Mouse (Mus musculus) liver, adult 2 months (tissue): Measurements from ENCODE around the gene Mtap. TPM values are rescaled to one million over a fixed set of nuclear protein-coding genes. Genes with fewer than 3 reads are reported as not detected.

Experiments
- DNase-seq: peaks from one replicate; pipeline ENCODE4 v3.0.0-alpha.2; 2011; ENCODE audit warnings: low read depth, low spot score; ENCODE audit errors: extremely low read depth
- H3K27ac ChIP-seq: fragments of 200-500 bp; replicated peaks from 2 replicates; pipeline ENCODE4 v1.5.1; 2012; ENCODE audit warnings: low read depth, mild to moderate bottlenecking, control low read depth, inconsistent platforms, low read length; ENCODE audit not compliant: insufficient read depth
- H3K27me3 ChIP-seq: fragments of 200-500 bp; 2 replicates; pipeline ENCODE4 v1.6.1; 2012; ENCODE audit warnings: mild to moderate bottlenecking, moderate library complexity, low read length, inconsistent platforms; ENCODE audit not compliant: control insufficient read depth, insufficient read depth
- H3K36me3 ChIP-seq: fragments of 200-500 bp; 2 replicates; pipeline ENCODE4 v1.6.1; 2012; ENCODE audit warnings: low read length, inconsistent platforms; ENCODE audit not compliant: control insufficient read depth, insufficient read depth
- H3K4me1 ChIP-seq: fragments of 200-500 bp; 2 replicates; pipeline ENCODE4 v1.6.1; 2011; ENCODE audit warnings: low read length; ENCODE audit not compliant: control insufficient read depth, insufficient read depth
- H3K4me3 ChIP-seq: fragments of 200-500 bp; 2 replicates; pipeline ENCODE4 v1.5.1; 2011; ENCODE audit warnings: low read depth, mild to moderate bottlenecking, control low read depth, low read length, moderate library complexity; ENCODE audit not compliant: insufficient read depth
- H3K79me2 ChIP-seq: fragments of 200-500 bp; 2 replicates; pipeline ENCODE4 v1.6.1; 2012; ENCODE audit warnings: inconsistent platforms, mild to moderate bottlenecking, low read length, moderate library complexity; ENCODE audit not compliant: control insufficient read depth, insufficient read depth
- H3K9ac ChIP-seq: fragments of 200-500 bp; 2 replicates; pipeline ENCODE4 v1.6.1; 2012; ENCODE audit warnings: low read depth, mild to moderate bottlenecking, control low read depth, inconsistent platforms, low read length
- CTCF ChIP-seq: fragments of 200-500 bp; IDR thresholded peaks from 2 replicates; pipeline ENCODE4 v1.5.1; 2011; ENCODE audit warnings: low read depth, low read length, control low read depth
- POLR2A ChIP-seq: fragments of 200-500 bp; IDR thresholded peaks from 2 replicates; pipeline ENCODE4 v1.6.1; 2011; ENCODE audit warnings: low read length, control low read depth; ENCODE audit not compliant: insufficient read depth; ENCODE audit errors: extremely low read depth
- WGBS: fragments of 180-500 bp; shearing (Covaris S2); methylation state at CpG from one replicate; pipeline ENCODE4 v1.1.7; 2018; 5-methylcytosine and 5-hydroxymethylcytosine counted together
- polyA plus RNA-seq: library from polyadenylated mRNA; depleted of rRNA; stranded (reverse); fragments of >200 nt; gene quantifications from 2 replicates; pipeline ENCODE4 v1.2.3, GENCODE M21; 2012
- total RNA-seq: library from RNA; depleted of rRNA; stranded (reverse); fragments of >200 nt; gene quantifications from 2 replicates; pipeline ENCODE4 v1.2.3, GENCODE M21; 2014

The Mtap gene
- total and polyA plus RNA-seq, 2 experiments, result 3.9 to 9.1 TPM

DNA sequence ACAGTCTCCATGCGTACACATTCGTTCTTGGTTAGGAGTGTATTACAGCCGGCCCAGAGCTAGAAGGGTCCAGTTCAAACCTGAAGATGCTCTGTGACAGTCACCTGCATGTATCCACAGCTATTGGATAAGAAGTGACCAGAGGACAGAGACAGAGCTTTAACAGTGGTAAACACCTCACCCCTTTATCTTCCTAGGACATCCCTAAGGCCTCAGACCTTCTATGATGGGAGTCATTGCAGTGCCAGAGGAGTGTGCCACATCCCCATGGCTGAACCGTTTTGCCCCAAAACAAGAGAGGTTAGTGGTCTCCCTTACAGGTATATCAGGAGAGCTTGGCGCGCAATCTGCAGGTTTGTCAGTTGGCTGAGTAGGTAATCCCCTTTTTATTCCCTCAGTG, 34.0 kb downstream of the Mtap start:
- H3K4me3 ChIP-seq, result no peak overlapping the region
- H3K36me3 ChIP-seq, result peaks cover 44% of the 10 kb centered on the region
- WGBS, result 95% methylated on average over 6 of the region's 6 CpGs
- H3K27me3 ChIP-seq, result no peaks in the 10 kb centered on the region
- no peak for DNase-seq
- no peak overlapping the region for H3K27ac ChIP-seq
- TF ChIP-seq CTCF (no peak), POLR2A (no peak)
- H3K4me1 ChIP-seq, result no peaks in the 10 kb centered on the region
- no peaks in the 10 kb centered on the region for H3K79me2 ChIP-seq
- no peak overlapping the region for H3K9ac ChIP-seq

DNA sequence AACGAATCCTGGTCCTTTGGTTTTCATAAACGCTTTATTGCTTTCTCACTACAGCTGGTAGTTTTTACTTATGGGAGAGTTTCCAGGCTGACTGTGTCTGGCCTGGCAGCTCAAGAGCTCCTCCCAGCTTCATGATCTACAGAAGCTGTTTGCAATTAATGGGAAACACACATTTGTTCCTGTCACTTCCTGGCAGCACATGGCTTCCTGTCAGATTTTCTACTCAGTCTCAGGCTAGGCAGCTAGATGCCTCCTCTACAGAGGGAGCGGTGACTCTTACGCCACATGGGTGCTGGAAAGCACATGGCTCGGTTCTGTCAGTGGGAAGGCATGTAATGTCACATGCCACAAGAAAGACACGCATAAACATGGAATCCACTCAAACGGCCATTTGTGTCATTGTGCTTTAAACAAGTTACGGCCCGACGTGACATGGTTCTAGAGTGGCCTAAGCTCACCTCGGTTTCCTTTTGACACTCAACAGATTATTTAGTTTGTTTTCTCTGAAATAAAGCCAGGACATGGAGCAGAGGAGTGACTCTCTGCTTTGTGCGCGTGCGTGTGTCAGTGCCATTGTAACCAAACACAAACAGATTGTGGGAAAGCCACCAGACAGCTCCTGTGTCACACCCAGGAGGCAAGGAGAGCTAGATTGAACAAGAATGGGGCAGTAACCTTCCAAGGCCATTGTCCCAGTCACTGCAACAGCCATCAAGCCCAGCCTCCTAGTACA, 36.1 kb downstream of the Mtap start:
- no peaks in the 10 kb centered on the region for H3K27me3 ChIP-seq
- 96% methylated on average over 14 of the region's 14 CpGs for WGBS

DNA sequence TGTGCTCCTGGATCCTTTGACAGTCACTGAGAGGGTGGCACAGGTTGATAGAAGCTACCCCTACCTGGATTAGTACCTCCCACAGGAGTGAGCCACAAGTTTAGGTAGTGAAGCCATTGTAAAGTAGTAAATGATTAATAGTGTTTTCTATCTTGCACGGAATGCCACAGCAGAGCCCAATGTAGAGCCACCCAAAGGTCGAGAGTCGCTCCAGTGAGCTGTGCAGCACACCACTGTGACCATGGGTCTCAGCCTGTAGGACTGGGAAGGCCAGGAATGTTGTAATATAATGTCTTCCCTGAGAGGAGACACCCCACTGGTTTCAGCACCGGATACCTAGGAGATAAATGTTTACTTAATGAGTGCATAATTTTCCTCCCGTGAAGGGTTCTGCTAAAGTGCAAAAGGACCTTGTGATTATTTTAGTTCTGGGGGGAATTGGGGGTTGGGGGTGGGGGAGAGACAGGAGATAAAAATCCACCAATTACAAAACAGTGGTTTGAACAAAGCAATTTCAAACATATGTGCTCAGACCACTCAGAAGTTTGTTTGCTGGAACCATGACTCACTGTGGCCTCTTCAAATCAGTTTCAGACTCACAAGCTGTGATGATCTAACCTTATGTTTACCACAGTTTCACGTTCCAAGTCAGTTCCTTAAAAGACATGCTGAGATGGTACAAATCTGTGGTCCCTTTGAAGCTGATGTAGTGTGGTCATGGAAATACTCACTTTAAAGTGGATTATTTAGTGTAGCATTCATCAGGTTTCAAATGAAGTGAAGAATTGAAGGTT, 40.8 kb downstream of the Mtap start:
- no peak for TF ChIP-seq CTCF
- no peak for TF ChIP-seq POLR2A
- Histone ChIP-seq H3K4me1 (no peaks in the 10 kb centered on the region), H3K4me3 (no peak overlapping the region), H3K79me2 (no peaks in the 10 kb centered on the region), H3K27ac (no peak overlapping the region), H3K36me3 (peaks cover 56% of the 10 kb centered on the region), H3K9ac (no peak overlapping the region), H3K27me3 (no peaks in the 10 kb centered on the region)
- no peak for DNase-seq
- 69% methylated on average over 6 of the region's 6 CpGs for WGBS

More for the DNA sequence above, 36.1 kb downstream of the Mtap start:
- Histone ChIP-seq H3K9ac (no peak overlapping the region), H3K36me3 (peaks cover 52% of the 10 kb centered on the region), H3K27ac (no peak overlapping the region), H3K4me1 (no peaks in the 10 kb centered on the region), H3K4me3 (no peak overlapping the region), H3K79me2 (no peaks in the 10 kb centered on the region)
- TF ChIP-seq POLR2A (no peak), CTCF (no peak)
- no peak for DNase-seq

DNA sequence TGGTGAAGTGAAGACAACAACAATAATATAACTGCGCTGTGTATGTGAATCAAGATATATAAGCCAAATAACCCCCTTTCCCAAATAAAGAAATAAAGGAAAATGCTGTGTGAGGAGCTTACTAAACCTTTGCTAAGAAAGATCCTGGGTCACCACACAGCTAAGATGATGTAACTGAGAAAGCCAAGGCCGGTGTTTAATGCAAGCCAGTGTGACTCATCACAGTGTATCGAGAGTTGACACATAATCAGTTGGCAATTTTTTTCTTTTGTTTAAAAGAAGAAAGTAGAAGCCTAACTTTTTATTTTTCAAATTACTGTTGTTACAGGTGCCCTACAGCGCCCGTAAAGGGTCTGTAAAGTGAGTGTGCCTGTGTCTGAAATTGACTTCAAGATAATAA, 43.2 kb downstream of the Mtap start:
- DNase-seq, result no peak
- H3K27me3 ChIP-seq, result no peaks in the 10 kb centered on the region
- no peaks in the 10 kb centered on the region for H3K4me1 ChIP-seq
- no peak for TF ChIP-seq POLR2A
- TF ChIP-seq CTCF, result no peak
- no peak overlapping the region for H3K9ac ChIP-seq
- no peak overlapping the region for H3K27ac ChIP-seq
- H3K36me3 ChIP-seq, result peaks cover 44% of the 10 kb centered on the region
- H3K4me3 ChIP-seq, result no peak overlapping the region
- H3K79me2 ChIP-seq, result no peaks in the 10 kb centered on the region
- 94% methylated on average over 5 of the region's 5 CpGs for WGBS

DNA sequence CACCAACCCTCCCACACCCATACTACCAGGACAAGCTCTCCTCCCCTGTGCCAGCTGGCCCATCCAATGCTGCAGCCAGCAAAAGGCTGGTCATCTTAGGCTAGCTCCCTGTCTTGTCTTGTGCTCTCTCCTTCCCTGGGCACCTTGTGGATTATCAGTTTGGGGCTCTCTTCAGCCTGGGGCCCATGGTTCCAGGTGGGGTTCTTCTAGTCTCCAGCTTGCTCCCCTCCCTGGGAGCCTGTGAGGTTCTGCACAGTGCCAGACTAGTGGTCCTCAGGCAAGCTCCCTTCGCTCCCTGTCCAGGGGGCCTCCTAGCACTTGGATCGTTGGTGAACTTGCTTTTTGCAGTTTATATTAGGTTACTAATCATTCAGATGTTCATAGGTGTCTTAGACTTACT, 44.7 kb downstream of the Mtap start:
- peaks cover 32% of the 10 kb centered on the region for H3K36me3 ChIP-seq
- WGBS, result 92% methylated on average over 2 of the region's 2 CpGs
- no peak for TF ChIP-seq POLR2A

DNA sequence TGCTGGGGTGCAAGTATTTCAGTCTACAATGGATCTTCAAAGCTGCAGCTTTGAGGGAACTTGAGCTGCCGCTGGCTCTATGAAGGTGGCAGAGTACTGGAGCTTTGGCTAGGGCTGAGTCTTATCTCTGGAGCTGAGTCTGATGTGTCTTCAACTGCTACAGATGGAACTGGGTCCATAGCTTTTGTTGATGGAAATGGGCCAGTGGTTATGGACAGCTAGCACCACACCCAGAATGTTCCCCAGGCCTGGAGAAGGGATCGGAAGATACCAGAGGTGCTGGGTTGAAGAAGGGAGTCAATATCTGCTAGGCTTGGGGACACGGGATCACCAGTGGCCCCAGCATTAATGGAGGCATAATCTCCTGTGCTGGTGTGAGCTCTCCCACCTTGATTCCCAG, 45.6 kb downstream of the Mtap start:
- 100% methylated on average over 3 of the region's 3 CpGs for WGBS
- H3K4me3 ChIP-seq, result no peak overlapping the region
- H3K79me2 ChIP-seq, result no peaks in the 10 kb centered on the region
- H3K4me1 ChIP-seq, result no peaks in the 10 kb centered on the region
- H3K36me3 ChIP-seq, result peaks cover 23% of the 10 kb centered on the region
- no peak overlapping the region for H3K27ac ChIP-seq
- DNase-seq, result no peak
- H3K27me3 ChIP-seq, result no peaks in the 10 kb centered on the region
- no peak overlapping the region for H3K9ac ChIP-seq
- TF ChIP-seq POLR2A (no peak), CTCF (no peak)

More for the DNA sequence above, 44.7 kb downstream of the Mtap start:
- no peaks in the 10 kb centered on the region for H3K79me2 ChIP-seq
- H3K4me3 ChIP-seq, result no peak overlapping the region
- no peak for DNase-seq
- no peak overlapping the region for H3K27ac ChIP-seq
- no peaks in the 10 kb centered on the region for H3K27me3 ChIP-seq
- no peak overlapping the region for H3K9ac ChIP-seq
- H3K4me1 ChIP-seq, result no peaks in the 10 kb centered on the region
